Mouse (Mus musculus) CD8-positive naive resting alpha-beta T cell, adult 2 months (primary cell): Measurements from ENCODE around the gene Sun2.

Experiments used
- DNase-seq, 2 experiments: peaks; one replicate each; pipeline ENCODE4 v3.0.0; 2022; ENCODE audit warnings: low read depth in 2 of 2, low spot score in 2 of 2

Gene Sun2

GRCm38 (mm10) chr15:79727840-79728239 is 14.5 kb downstream of the Sun2 start:
- DNase-seq, result no peak

DNA sequence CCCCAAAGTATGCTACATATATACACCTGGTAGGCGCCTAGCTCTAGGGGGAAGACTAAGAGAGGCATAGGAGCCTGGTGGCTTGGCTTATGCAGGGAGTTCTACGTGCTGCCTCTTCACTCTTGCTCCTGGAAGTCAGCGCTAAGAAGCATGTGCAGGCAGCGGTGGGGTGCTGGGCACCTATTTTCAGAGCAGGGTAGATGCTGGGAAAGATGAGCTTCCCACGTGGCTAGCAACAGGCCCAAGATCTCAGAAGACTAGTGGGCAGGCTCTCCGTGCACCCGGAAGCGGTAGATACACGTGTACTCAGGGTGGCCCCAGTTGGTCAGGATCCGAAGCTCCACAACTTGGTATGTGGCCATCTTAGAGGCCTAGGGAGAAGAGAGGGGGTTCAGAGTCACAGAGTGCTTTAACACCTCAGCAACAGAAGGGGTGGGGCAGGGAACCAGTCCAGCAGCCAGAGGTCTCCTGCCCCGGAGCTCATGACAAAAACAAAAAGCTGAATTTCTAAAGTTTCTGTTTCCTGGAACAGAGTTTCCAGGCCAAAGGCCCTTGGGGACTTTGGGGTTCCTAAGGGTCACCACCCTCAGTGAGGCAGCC is 17.0 kb downstream of the Sun2 start:
- no peak for DNase-seq

DNA sequence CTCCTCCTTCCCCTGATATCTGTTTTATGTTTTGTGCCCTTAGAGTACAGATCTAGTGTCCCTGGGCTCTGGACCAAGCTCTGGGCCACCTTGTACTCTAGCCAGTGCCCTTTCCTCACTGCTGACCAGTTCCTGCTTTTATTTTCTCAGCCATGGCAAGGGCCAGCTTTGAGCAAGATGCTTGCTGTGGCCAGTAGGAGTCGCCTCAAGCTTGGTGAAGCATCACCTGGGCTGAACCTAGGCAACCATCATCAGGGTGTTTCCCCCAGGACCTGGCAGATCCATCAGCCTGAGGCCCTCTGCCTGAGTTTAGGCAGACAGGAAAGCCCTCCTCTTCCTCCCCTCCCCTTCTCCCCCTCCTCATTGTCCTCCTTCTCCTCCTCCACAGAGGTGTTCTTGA is 18.9 kb downstream of the Sun2 start:
- DNase-seq, result peak; percentile 42 to 45

GRCm38 (mm10) chr15:79720796-79721195 is 21.5 kb downstream of the Sun2 start:
- DNase-seq, result no peak

GRCm38 (mm10) chr15:79720267-79720666 is 22.1 kb downstream of the Sun2 start:
- no peak for DNase-seq

DNA sequence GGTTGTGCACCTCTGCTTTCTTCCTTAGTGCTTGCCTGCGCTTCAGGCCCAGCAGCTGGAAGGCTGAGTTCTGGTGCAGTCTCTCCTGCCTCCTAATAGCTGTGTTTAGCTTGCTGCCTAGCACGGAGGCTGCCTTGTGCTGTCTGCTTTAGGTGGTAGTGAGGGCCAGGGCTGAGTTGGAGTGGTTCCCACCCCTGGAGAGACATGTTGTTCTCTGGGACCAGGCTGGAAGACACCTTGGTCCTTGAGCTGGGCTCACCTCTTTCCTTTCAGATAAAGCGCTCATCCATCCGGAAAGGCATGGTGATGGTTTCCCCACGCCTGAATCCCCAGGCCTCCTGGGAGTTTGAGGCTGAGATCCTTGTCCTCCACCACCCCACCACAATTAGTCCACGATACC is 25.6 kb downstream of the Sun2 start:
- no peak for DNase-seq

- DNase-seq, result no peak
Observed at GRCm38 (mm10) chr15:79715646-79716045, 26.7 kb downstream of the Sun2 start.

DNA sequence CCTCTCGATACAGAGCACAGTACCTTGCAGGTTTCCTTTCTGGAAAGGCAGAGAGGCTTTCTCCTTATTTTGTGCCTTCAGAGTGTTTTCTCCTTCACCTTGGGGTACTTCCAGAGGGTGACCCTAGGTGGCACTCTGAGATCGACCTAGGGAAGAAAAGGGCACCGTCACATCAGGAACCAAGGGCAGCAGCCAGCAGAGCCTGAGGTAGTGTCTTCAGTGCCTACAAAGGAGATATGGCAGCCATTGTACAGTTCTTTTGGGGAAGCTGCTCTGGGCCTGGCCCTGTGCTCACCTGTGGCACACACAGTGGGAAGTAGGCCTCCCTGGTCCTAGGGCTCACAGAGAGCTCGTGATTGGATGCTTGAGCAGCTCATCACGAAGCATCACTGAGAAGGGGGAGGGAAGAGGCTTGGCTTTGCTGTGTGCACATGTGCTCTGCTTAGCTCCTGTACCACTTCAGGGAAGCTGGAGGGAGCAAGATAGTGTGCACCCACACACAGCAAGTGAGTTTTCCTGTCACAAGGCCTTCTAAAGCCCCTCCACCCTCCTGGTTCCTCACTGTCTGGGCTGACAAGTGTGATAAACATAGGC is 34.0 kb downstream of the Sun2 start:
- DNase-seq, result no peak

GRCm38 (mm10) chr15:79706603-79707214 is 35.6 kb downstream of the Sun2 start:
- no peak for DNase-seq

- no peak for DNase-seq
Observed at GRCm38 (mm10) chr15:79697558-79698187, 44.7 kb downstream of the Sun2 start.

- no peak for DNase-seq
Observed at GRCm38 (mm10) chr15:79697011-79697410, 45.3 kb downstream of the Sun2 start.

DNA sequence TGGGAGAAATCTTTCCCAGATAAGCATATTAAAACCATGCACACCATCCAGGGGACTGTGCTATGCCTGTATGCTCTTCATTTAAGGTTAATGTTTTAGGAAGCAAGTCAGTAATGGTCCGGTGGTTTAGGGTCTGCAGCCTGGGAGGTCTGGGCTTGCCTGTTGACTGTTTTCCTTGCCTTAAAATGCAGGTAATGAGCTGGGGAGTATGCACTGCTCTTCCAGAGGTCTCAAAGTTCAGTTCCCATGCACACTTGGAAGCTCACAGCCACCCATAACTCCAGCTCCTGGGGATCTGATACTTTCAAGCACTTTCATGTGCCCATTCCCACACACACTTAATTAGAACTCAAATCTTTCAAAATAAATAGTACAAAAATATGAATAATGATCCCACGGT is 45.8 kb downstream of the Sun2 start:
- no peak for DNase-seq

- DNase-seq, result no peak
Observed at GRCm38 (mm10) chr15:79695516-79695915, 46.8 kb downstream of the Sun2 start.

GRCm38 (mm10) chr15:79694512-79694911 is 47.8 kb downstream of the Sun2 start:
- no peak for DNase-seq

DNA sequence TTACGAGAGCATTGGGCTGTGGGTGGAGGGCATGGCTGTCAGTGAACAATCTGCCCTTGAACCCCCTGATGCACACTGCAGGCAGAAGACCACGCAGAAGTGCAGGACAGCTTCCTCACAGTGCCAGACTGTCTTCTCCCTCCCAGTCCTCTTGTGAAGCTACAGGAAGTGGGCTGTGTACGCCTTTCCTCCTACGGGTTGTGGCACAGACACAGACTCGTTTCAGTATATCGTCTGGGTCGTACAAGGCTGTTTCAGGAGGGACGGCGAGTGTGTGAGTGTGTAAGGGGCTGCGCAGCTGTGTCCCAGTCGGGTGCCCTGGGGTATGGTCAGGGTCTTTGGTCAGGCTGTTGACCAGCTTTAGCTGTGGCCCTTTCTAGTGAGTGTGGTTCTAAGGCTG is 48.6 kb downstream of the Sun2 start:
- peak; percentile 54 for DNase-seq

GRCm38 (mm10) chr15:79692334-79692733 is 50.0 kb downstream of the Sun2 start:
- peak in 1 of 2 experiments; percentile 16 for DNase-seq

- peak in 1 of 2 experiments; percentile 24 for DNase-seq
Observed at GRCm38 (mm10) chr15:79691023-79691508, 51.3 kb downstream of the Sun2 start.

DNA sequence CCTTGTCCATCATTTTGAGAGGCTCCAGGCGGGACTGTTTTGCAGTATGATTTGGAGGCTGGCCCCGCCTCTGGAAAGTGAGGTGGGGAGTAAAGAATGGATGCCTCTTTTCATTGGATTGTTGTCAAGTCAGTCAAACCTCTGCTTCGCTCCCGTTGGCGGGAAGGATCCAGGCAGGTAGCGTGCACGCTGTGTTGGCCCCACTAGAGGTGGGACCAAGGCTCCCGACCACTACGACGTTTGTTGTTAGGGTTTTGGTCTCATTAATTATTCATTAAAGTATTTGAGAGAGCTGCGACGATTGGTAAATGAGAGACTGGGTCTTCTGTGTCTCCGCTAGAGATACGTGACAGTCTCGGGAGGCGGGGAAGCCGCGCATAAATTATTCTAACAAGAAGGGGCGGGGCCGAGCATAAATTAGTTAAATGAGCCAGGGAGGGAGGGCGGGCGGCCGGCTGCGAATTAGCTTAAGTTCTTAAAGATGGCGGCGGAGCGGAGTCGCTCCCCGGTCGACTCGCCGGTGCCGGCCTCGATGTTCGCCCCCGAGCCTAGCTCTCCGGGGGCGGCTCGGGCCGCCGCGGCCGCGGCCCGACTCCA is 51.8 kb downstream of the Sun2 start, which contains the start of gene Gtpbp1:
Gtpbp1 (plus strand) TSS at position 420 of the 597 bp plus-strand sequence.
- DNase-seq, result peak; percentile 91 to 92

- DNase-seq, result no peak
Observed at GRCm38 (mm10) chr15:79689662-79690425, 52.5 kb downstream of the Sun2 start.

DNA sequence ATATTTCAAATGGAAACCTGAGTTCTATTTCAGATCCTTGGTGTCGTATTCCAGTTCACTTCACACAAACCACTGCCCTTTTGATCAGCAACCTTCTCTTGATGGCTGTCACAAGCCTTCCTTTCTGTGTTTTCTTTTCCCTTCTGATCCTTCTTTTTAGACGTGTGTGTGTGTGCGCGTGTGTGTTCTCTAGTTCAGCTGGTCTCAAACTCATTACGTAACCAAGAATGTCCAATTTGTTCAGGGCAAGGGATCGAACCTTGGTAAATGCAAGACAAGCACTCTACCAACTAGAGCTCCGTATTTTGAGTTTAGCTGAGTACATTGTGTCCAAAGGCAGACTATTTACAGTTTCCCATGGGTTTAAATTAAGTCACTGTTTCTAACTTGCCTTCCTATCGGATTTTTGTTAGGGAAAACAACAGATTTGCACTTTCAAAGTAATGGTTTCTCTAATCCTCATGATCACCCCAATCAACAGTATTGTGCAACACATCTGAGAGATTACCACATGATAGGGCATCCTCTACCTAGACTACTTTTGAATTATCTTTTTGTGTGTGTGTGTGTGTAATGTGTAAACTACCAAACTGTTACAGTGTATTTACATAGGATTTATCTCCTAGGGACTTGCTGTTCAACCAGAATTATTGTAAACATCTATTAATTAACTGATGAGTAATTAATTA is 53.9 kb downstream of the Sun2 start:
- no peak for DNase-seq
